Mouse (Mus musculus) midbrain, embryonic 15.5 days (tissue): ENCODE measurements around the gene Gm10840. TPM values are rescaled to one million over a fixed set of nuclear protein-coding genes. Genes with fewer than 3 reads are reported as not detected.
"Not testable (repeated sequence)": the region's sequence is repeated elsewhere in the genome, so short reads cannot be mapped to it uniquely, and the experiment has no call there.

Experiments
- ATAC-seq: fragments of 200-750 bp; cut with Nextera tagmentation; replicated peaks from 2 replicates; pipeline ENCODE4 v1.8.0; 2017; ENCODE audit warnings: moderate TSS enrichment
- H3K27ac ChIP-seq: fragments of 300-500 bp; sonication (generic); 2 replicates; pipeline ENCODE4 v1.5.1; 2015; ENCODE audit warnings: mild to moderate bottlenecking, inconsistent platforms
- H3K27me3 ChIP-seq: fragments of 300-500 bp; sonication (generic); replicated peaks from 2 replicates; pipeline ENCODE4 v1.6.1; 2015; ENCODE audit warnings: inconsistent platforms
- H3K36me3 ChIP-seq: fragments of 300-500 bp; sonication (generic); replicated peaks from 2 replicates; pipeline ENCODE4 v1.6.1; 2015; ENCODE audit warnings: inconsistent platforms
- H3K4me1 ChIP-seq: fragments of 300-500 bp; sonication (generic); 2 replicates; pipeline ENCODE4 v1.6.1; 2015; ENCODE audit warnings: inconsistent platforms
- H3K4me2 ChIP-seq: fragments of 300-500 bp; sonication (generic); 2 replicates; pipeline ENCODE4 v1.6.1; 2015; ENCODE audit warnings: inconsistent platforms, mild to moderate bottlenecking, moderate library complexity
- H3K4me3 ChIP-seq: fragments of 300-500 bp; sonication (generic); 2 replicates; pipeline ENCODE4 v1.5.1; 2015; ENCODE audit warnings: mild to moderate bottlenecking, inconsistent platforms
- H3K9ac ChIP-seq: fragments of 300-500 bp; sonication (generic); 2 replicates; pipeline ENCODE4 v1.6.1; 2015; ENCODE audit warnings: mild to moderate bottlenecking, inconsistent platforms
- H3K9me3 ChIP-seq: fragments of 300-500 bp; sonication (generic); 2 replicates; pipeline ENCODE4 v1.6.1; 2016; ENCODE audit warnings: inconsistent platforms
- WGBS: fragments of 180-500 bp; shearing (Covaris S2); methylation state at CpG from one replicate; pipeline ENCODE4 v1.1.7; 2015; ENCODE audit warnings: mixed read lengths; 5-methylcytosine and 5-hydroxymethylcytosine counted together
- polyA plus RNA-seq: library from polyadenylated mRNA; unstranded; fragments of >200 nt; fragmentation: Nextera tagmentation; extraction: Ambion mirVana; gene quantifications from 2 replicates; pipeline ENCODE4 v1.2.1, GENCODE M21; 2015

Gm10840 gene
- polyA plus RNA-seq, 1 experiment from 2014 or later, result 0.72 TPM

DNA sequence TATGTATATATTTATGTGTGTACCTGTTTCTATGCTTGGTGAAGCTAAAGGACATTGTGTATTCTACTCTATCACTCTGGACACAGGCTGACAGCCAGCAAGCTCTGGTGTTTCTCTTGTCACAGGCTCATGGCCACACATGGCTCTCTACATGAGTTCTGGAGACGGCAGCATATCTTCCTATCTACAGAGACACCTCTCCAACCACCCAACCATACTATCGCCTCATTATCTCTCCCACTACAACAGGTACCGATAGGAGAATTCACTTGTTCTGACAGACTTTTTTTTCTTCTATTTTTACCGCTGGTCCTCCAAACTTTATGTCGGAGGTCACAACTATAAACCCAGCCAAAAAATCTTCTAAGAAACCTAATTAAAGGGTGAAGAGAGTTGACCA is 31.6 kb downstream of the Gm10840 start:
- Histone ChIP-seq H3K4me1 (peaks cover 12% of the 10 kb centered on the region), H3K27me3 (no peaks in the 10 kb centered on the region), H3K27ac (no peak overlapping the region), H3K36me3 (peaks cover 1% of the 10 kb centered on the region; the same call in 1 of the 2 replicates), H3K4me2 (peak overlapping the region; percentile 56), H3K9me3 (no peaks in the 10 kb centered on the region), H3K9ac (no peak overlapping the region), H3K4me3 (peak overlapping the region; percentile 57; the same call in 1 of the 2 replicates)
- no peak for ATAC-seq
- WGBS, result 92% methylated on average over 5 of the region's 5 CpGs

DNA sequence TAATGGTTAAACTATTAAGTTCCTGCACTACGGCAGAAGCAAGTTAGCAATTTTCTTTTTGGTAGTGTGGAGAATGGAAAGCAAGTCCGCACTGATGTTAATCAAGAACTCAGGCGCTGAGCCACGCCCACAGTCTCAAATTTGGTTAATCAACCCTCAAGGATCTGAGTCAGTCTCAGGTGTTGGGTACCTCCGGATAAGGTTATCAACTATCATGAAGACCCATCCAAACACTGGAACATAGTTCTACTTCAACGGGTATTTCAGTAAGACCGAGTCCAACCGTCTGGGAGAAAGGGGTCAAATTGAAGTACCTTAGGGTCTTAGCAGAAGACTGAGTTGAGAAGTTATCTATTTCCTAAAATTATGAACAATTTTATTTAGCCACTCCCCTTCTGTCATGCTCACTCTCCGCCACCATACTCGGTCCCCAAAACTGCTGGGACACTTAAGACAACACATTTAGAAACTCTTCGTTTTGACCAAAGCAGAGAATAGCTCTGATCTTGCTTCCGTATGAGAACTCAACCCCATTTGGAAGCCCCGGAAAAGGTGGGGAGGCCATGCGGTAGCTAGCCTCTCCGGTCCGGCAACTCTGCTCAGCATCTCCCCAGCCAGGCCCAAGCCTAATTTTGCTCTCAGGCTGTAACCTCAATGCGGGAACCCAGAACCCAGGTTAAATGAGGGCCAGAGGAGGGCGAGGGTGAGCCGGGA is 32.2 kb downstream of the Gm10840 start:
- 12% methylated on average over 19 of the region's 19 CpGs for WGBS
- peak overlapping the region; percentile 57 for H3K4me3 ChIP-seq
- H3K36me3 ChIP-seq, result peaks cover 7% of the 10 kb centered on the region
- H3K4me1 ChIP-seq, result peaks cover 12% of the 10 kb centered on the region
- peak overlapping the region; percentile 89 for H3K27ac ChIP-seq
- H3K9me3 ChIP-seq, result no peaks in the 10 kb centered on the region
- H3K27me3 ChIP-seq, result no peaks in the 10 kb centered on the region
- H3K9ac ChIP-seq, result peak overlapping the region; percentile 71
- peak overlapping the region; percentile 56 for H3K4me2 ChIP-seq
- ATAC-seq, result peak; percentile 80; the same call in 1 of the 2 replicates

DNA sequence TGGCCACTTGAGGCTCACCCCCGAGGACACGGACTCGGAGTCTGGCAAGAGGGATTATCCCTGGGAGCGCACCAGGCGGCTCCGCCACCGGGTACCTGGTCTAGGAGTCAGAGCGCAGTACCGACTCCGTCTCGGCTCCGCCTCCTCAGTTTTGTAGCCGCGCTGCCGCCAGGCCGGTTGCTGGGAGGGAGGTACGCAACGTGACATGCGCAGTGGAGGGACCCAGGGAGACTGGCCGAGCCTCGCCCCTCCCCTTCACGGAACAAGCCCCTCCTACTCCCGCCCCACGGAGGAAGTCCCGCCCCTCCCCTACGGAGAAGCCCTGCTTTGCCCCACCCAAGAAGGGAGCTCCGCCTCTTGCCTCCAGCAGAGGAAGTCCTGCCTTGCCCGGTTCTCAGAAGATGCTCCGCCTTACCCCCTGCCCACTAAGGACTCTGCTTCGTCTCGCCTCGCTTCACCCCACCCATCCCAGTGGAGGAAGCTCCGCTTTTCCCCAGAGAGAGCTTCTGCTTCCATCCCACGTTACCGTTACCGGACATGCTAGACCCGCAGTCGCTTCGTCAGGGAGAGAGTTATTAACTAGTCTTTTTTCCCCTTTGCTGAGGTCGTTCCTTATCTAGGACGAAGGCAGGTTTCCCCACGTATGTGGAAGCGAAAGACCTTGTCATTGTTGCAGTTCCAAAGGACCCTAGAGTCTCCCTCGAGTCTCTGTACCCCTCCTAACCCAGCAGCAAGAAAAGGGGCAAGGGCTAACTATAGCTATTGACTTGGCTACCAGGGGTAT is 32.9 kb downstream of the Gm10840 start:
- Histone ChIP-seq H3K4me1 (peaks cover 12% of the 10 kb centered on the region), H3K27ac (peak overlapping the region; percentile 89), H3K9me3 (no peaks in the 10 kb centered on the region), H3K4me3 (peak overlapping the region; percentile 57), H3K36me3 (peaks cover 14% of the 10 kb centered on the region), H3K27me3 (no peaks in the 10 kb centered on the region), H3K9ac (peak overlapping the region; percentile 71), H3K4me2 (peak overlapping the region; percentile 56)
- ATAC-seq, result peak; percentile 96
- WGBS, result under 1% methylated on average over 44 of the region's 44 CpGs

GRCm38 (mm10) chr11:106194155-106194541 is 33.5 kb downstream of the Gm10840 start:
- peak overlapping the region; percentile 89 for H3K27ac ChIP-seq
- H3K27me3 ChIP-seq, result no peaks in the 10 kb centered on the region
- H3K4me1 ChIP-seq, result peaks cover 12% of the 10 kb centered on the region
- 50% methylated on average over 3 of the region's 3 CpGs for WGBS
- peaks cover 18% of the 10 kb centered on the region for H3K36me3 ChIP-seq
- no peaks in the 10 kb centered on the region for H3K9me3 ChIP-seq
- H3K4me2 ChIP-seq, result peak overlapping the region; percentile 56
- H3K4me3 ChIP-seq, result peak overlapping the region; percentile 57
- peak overlapping the region; percentile 68 for H3K9ac ChIP-seq
- no peak for ATAC-seq

DNA sequence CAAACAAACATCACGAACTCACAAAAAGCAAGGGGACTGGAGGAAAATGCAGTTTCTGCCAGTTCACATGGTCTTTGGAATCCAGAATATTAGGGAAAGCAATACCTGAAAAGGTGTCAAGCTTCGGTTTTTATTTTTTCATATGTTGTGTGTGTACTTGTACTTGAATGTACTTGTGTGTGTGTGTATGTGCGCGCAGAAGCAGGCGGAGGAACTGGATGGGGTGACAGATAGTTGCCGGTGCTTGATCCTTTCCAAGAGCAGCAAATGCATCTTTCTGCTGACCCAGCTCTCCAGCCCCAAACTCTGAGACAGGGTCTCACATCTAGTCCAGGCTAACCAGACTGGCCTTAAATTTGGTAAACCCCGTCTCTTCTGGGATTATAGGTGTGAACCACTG is 34.2 kb downstream of the Gm10840 start:
- Histone ChIP-seq H3K9me3 (no peaks in the 10 kb centered on the region), H3K9ac (no peak overlapping the region), H3K4me3 (no peak overlapping the region), H3K4me2 (no peak overlapping the region), H3K27me3 (no peaks in the 10 kb centered on the region), H3K27ac (no peak overlapping the region; the same call in 1 of the 2 replicates), H3K4me1 (peaks cover 12% of the 10 kb centered on the region), H3K36me3 (peaks cover 18% of the 10 kb centered on the region)
- WGBS, result 90% methylated on average over 7 of the region's 7 CpGs
- ATAC-seq, result no peak

- no peak overlapping the region for H3K4me2 ChIP-seq
- no peak overlapping the region for H3K4me3 ChIP-seq
- H3K27me3 ChIP-seq, result no peaks in the 10 kb centered on the region
- H3K9me3 ChIP-seq, result no peaks in the 10 kb centered on the region
- H3K9ac ChIP-seq, result no peak overlapping the region
- peaks cover 12% of the 10 kb centered on the region for H3K4me1 ChIP-seq
- ATAC-seq, result no peak
- H3K36me3 ChIP-seq, result peaks cover 18% of the 10 kb centered on the region
- no peak overlapping the region; the same call in 1 of the 2 replicates for H3K27ac ChIP-seq
Observed at GRCm38 (mm10) chr11:106195341-106195740, 34.7 kb downstream of the Gm10840 start.

DNA sequence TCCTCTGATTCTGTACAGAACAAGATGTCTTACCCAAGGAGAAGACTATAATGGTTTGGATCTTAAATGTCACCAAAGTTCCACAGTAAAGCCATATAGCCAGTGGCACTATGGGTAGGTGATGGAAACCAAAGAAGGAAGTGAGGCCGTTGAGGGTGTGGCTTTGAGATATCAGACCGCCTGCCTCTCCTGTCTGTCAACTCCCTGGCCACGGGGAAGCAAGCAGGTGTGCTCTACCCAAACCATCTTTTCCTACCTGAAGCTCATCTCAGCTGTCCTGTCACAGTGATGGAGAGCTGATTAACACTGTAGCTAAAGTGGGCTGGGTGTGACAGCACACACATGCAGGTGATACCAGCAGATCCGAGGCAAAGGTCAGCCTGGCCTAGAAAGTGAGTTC is 37.6 kb downstream of the Gm10840 start:
- 94% methylated on average over 4 of the region's 4 CpGs for WGBS
- no peak overlapping the region for H3K9ac ChIP-seq
- peaks cover 45% of the 10 kb centered on the region for H3K36me3 ChIP-seq

DNA sequence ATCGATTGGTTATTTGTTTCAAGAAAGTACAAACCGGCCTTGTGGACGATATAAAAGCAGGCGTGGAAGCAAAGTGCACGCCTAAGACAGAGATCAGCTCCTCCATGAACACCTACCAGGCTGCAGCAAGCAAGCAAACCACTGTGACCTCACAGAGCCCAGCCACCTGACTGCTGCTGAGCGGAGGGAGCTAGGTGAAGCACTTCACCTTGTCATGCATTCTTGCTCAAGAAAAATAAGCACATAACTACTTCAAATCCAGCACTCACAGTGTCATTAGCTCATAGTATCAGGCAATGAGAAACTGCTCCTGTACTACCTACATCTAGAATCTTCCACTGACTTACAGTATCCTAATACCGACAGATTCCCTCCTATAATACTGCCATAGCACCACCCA is 39.3 kb downstream of the Gm10840 start:
- H3K27me3 ChIP-seq, ATAC-seq, H3K4me2 ChIP-seq, H3K27ac ChIP-seq, H3K4me3 ChIP-seq, H3K4me1 ChIP-seq, H3K9ac ChIP-seq, H3K9me3 ChIP-seq: not testable (repeated sequence)
- H3K36me3 ChIP-seq, result peaks cover 53% of the 10 kb centered on the region
- WGBS, result 95% methylated on average over 7 of the region's 7 CpGs

More for the DNA sequence above, 37.6 kb downstream of the Gm10840 start:
- Histone ChIP-seq H3K4me1 (peaks cover 3% of the 10 kb centered on the region; the same call in 1 of the 2 replicates), H3K4me2 (no peak overlapping the region), H3K27ac (no peak overlapping the region), H3K9me3 (no peaks in the 10 kb centered on the region), H3K27me3 (no peaks in the 10 kb centered on the region), H3K4me3 (no peak overlapping the region)
- no peak for ATAC-seq

DNA sequence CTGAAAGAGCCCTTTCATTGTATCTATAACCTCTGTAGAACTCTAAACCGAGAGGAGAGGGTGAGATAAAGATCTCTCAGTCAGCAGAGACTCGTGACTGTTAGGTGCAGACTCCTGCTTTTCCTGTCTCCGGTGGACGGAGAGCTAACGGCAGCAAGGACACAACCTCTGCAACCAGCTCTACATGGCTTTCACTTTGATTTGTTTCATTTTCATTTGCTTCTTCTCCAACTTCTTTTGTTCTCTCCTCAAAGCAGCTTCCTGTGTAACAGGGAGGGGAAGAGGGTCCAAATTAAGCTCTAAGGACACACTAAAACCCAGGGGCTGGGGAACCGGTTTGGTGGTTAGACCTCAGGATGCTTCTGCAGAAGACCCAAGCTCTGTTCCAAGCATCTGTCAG is 40.1 kb downstream of the Gm10840 start:
- no peak for ATAC-seq
- no peaks in the 10 kb centered on the region for H3K4me1 ChIP-seq
- H3K27me3 ChIP-seq, result no peaks in the 10 kb centered on the region
- no peak overlapping the region for H3K4me3 ChIP-seq
- H3K9ac ChIP-seq, result no peak overlapping the region
- no peak overlapping the region for H3K4me2 ChIP-seq
- H3K9me3 ChIP-seq, result no peaks in the 10 kb centered on the region
- H3K27ac ChIP-seq, result no peak overlapping the region
- peaks cover 60% of the 10 kb centered on the region for H3K36me3 ChIP-seq
- WGBS, result 91% methylated on average over 6 of the region's 6 CpGs

GRCm38 (mm10) chr11:106201337-106202122 is 40.9 kb downstream of the Gm10840 start:
- ATAC-seq, result no peak
- H3K9ac ChIP-seq, result no peak overlapping the region
- no peaks in the 10 kb centered on the region for H3K9me3 ChIP-seq
- no peak overlapping the region for H3K4me3 ChIP-seq
- no peak overlapping the region for H3K27ac ChIP-seq
- 94% methylated on average over 19 of the region's 19 CpGs for WGBS
- H3K36me3 ChIP-seq, result peaks cover 66% of the 10 kb centered on the region
- H3K4me1 ChIP-seq, result no peaks in the 10 kb centered on the region
- H3K4me2 ChIP-seq, result no peak overlapping the region
- no peaks in the 10 kb centered on the region for H3K27me3 ChIP-seq

DNA sequence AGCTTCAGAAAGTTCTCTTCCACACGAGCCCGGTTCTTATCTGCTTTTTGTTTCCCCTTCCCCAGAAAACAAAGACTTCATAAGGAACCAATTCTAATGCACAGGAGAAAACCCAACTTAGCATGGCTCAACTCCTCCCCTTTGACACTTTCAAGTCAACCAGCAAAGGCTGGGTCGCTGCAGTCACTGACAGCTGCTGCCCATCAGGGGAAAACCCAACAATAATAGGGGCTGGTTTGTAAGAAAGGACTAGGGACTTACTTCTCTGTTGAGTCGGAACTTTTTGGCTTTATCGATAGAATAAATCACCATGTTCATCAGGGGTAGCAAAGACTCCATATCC is 41.4 kb downstream of the Gm10840 start, which contains the start of gene Strada:
Gene Strada, minus strand, starts transcription at position 46 of the 343 bp plus-strand sequence.
- H3K27me3 ChIP-seq, result no peaks in the 10 kb centered on the region

More for the DNA sequence above, 41.4 kb downstream of the Gm10840 start, which contains the start of gene Strada:
- H3K9me3 ChIP-seq, result no peaks in the 10 kb centered on the region
- peaks cover 70% of the 10 kb centered on the region for H3K36me3 ChIP-seq
- 82% methylated on average over 5 of the region's 5 CpGs for WGBS
- H3K4me2 ChIP-seq, result no peak within 1 kb of the TSS
- H3K4me3 ChIP-seq, result no peak within 1 kb of the TSS
- no peak for ATAC-seq
- no peaks in the 10 kb centered on the region for H3K4me1 ChIP-seq
- H3K9ac ChIP-seq, result no peak within 1 kb of the TSS
- H3K27ac ChIP-seq, result no peak within 1 kb of the TSS
